Mouse (Mus musculus) heart, adult 2 months (tissue): ENCODE data around the gene Brd1.

Experiments used
- CTCF ChIP-seq: fragments of 200-600 bp; IDR thresholded peaks from 2 replicates; pipeline ENCODE4 v1.8.1; 2022; ENCODE audit warnings: antibody characterized with exemption, mild to moderate bottlenecking, moderate library complexity
- POLR2A ChIP-seq: fragments of 200-500 bp; IDR thresholded peaks from 2 replicates; pipeline ENCODE4 v1.6.1; 2011; ENCODE audit warnings: mild to moderate bottlenecking, low read depth, low read length, control low read depth; ENCODE audit not compliant: insufficient read depth

- TF ChIP-seq POLR2A: no peak
- TF ChIP-seq CTCF: no peak
Measured at GRCm38 (mm10) chr15:88727204-88727603, 6.8 kb downstream of the Brd1 start.
